Mouse (Mus musculus) ovary, adult 18-20 months (tissue): ENCODE results near the gene Gpr33.
A peak's percentile ranks its signal among the peaks of the same experiment; 100 is the strongest.

Experiments used
- DNase-seq: peaks from one replicate; pipeline ENCODE4 v3.0.0; 2022; ENCODE audit warnings: low spot score, mixed read lengths

Gene Gpr33

DNA sequence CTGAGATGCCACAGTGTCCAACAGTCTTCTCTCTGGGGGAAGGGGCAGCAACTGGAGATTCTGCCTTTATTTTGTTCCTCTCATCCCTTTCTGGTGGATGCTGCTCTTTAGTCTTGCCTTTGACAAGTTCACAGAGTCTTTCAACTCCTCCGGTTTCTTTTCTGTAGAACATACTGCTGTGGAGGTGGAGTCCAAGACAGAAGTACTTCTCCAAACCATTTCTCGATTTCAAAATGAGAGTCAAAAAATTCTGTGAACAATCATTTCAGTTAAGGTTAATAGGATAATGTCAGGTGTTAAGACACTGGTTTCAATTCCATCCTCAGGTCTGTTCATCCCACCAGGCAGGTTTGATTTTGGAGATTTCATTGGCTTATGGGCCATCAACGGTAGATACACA lies at the start of gene Gpr33:
Gpr33 (minus strand) TSS at position 101 of the 400 bp plus-strand sequence.
- DNase-seq, result no peak

- no peak for DNase-seq
These were observed 21.5 kb upstream of the Gpr33 start for GRCm38 (mm10) chr12:52049324-52049723.

DNA sequence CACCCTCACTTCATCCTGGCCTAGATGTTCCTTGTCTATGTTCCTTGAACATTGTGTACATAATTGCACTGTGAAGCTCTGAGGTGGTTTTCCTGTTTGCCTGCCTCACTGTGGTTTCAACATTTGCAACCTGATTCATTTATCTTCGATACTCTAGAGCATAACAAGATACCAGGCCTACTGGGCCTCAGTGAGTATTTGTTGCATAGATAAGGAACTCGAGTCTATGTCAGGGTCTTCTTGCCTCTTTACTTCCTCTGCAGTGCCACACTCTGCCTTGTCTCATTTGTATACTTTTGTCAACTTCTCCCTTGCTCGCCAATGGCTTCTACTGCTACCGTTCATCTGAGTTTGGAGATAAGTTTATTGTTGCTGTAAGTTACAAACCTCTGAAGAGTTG lies 18.5 kb upstream of the Gpr33 start:
- no peak for DNase-seq

GRCm38 (mm10) chr12:52042818-52043336 lies 15.0 kb upstream of the Gpr33 start:
- DNase-seq, result peak; percentile 58

GRCm38 (mm10) chr12:52038352-52038751 lies 10.5 kb upstream of the Gpr33 start:
- no peak for DNase-seq

GRCm38 (mm10) chr12:52034956-52035355 lies 7.1 kb upstream of the Gpr33 start:
- DNase-seq, result no peak

DNA sequence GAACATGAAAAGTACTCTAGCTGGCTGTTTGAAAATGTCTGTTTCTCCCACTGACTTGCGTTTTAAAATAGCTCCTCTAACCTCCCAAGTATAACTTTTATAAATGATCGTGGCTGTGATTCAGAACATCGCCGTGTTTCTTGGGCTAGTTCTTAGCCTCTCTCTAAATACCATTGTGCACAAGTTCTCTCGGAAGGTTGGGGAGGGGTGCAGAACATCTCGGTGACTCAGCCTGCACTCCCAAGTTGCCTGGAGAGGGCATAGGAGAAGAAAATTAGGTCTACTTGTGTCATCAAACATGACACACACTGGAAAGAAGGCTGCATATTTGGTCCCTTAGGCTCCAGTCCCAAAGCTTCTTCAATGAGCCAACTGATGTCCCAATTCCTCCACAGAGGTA lies 4.4 kb upstream of the Gpr33 start:
- no peak for DNase-seq

DNA sequence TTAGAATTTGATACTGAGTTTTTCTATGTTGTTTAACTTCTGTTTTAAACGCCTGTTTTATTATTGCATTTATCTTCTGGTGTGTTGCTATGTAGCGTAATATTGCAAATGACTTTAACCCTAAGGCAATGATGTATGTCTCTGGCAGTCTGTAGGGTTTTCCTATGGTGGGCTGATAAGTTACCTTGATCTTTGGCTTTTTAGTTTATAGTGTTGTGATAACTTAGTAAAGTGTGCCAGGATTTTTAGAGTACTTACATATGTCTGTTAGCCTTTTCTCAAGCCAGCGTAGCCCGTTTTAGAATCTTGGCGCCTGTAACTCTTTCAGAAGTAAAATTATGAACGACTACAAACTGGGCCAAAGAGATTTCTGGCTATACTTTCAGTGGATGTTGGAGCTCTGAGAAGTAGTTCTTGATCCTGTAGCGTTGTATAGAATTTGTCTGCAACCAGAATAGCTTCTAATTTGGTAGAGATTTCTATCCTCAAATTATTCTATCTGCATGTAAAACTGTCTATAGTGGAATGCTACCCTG lies 13.3 kb downstream of the Gpr33 start:
- DNase-seq, result no peak

DNA sequence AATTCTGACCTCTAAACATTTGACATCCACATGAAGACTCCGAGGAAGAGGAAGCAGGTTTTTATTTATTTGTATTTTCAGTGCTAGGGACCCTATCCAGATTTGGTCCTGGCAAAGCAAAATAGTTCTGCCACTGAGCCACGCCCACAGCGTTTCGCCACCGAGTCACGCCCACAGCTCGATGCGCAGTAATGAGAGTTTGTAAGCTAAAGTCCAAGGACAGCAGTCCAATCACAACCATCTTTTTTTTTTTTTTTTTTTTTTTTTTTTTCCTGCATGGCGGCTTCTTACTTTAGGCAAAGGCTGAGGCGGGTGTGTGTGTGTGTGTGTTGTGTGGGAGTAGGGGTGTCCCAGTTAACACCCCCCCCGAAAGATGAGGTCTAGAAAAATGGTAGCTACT lies 13.8 kb downstream of the Gpr33 start:
- DNase-seq, result peak; percentile 35

GRCm38 (mm10) chr12:52013274-52013673 lies 14.6 kb downstream of the Gpr33 start:
- DNase-seq, result no peak

DNA sequence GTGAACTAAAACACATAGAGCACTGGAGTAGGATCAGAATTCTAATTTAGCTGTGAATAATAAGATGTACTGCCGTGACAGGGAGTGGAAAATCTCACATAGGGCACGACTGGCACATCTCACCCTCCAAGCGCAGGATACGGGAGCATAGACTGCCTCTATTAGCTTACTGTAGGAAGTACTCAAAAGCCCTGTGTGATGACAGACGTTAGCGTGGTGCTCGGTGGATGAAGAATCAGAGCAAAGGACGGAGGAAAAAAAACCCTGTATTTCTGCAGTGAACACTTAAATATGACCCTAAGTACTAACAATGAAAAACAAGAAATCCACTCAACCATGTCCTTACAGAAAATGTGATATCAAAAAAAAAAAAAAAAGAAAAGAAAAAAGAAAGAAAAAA lies 15.7 kb downstream of the Gpr33 start:
- no peak for DNase-seq

GRCm38 (mm10) chr12:52010630-52010961 lies 17.3 kb downstream of the Gpr33 start:
- DNase-seq, result no peak

GRCm38 (mm10) chr12:52009928-52010629 lies 17.8 kb downstream of the Gpr33 start:
- DNase-seq, result no peak

GRCm38 (mm10) chr12:52006633-52006994 lies 21.2 kb downstream of the Gpr33 start:
- DNase-seq, result no peak

- peak; percentile 85 for DNase-seq
These were observed 21.8 kb downstream of the Gpr33 start, which contains the start of gene Dtd2 for GRCm38 (mm10) chr12:52005877-52006632. Gene Dtd2 (minus strand): TSS chr12:52006501.

DNA sequence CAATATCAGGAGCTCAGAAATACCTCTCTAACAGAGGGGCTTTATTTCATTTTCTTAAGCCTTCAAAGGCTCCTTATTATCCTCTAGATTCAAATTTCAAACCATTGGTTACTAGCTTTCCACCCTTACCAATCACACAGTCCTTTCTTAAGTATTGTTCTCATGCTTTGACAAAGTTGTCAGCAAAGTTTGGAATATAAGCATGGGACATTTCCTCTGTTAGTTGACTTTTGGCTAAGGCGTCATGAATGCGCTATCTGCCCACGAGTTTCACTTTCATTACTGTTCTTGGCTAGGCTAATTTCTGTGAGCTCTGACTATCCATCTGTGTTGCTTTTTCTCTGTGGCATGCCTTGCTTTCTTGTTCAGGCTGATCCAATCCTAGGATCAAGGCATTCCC lies 25.1 kb downstream of the Gpr33 start:
- DNase-seq, result no peak

DNA sequence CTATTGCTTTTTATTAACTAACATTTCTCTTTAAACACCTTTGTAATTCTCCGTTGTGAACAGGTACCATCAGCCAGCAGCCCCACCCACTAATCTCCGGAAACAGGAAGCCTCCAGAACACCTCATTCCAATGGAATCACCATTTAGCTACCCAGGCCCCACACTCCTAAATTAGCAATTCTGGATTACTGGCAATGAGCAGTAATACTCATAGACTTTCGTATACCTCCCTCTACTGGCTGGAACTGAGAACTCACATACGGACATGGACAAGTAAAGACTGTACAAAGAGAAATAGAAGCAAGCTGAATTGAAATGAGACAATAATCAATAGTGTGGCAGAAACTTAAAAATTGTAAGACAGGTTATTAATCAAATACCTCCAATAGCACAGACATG lies 26.3 kb downstream of the Gpr33 start:
- no peak for DNase-seq

DNA sequence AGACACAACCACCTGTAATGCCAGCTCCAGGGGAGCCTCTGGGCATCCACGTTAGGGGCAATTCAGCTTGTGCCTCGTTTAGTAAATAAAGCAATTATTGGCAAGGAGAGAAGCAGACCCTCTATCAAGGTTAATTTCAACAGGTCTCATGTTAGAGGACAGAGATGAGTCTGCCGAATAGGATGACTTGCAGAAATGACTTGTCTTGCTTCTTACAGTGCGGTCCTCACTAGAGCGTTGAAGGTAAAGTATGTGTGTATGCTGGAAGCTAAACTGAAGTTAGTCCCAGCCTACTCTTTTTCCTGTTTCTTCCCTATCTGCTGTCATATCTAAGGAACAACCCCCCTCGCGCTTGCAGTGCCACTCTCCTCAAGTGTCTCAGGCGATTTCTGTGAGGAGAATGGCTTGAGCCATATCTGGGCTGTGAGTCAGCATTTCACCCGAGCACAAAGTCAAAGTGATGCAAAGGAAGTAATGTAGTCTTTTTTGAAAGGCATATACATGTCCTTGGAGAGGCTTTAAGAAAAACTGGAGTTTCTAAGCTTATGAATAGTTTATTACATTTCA lies 29.4 kb downstream of the Gpr33 start:
- DNase-seq, result no peak

GRCm38 (mm10) chr12:51995738-51996536 lies 31.9 kb downstream of the Gpr33 start:
- DNase-seq, result no peak

- no peak for DNase-seq
These were observed 37.2 kb downstream of the Gpr33 start for GRCm38 (mm10) chr12:51990629-51991028.

GRCm38 (mm10) chr12:51988536-51988935 lies 39.3 kb downstream of the Gpr33 start:
- no peak for DNase-seq

- DNase-seq, result no peak
These were observed 42.0 kb downstream of the Gpr33 start for GRCm38 (mm10) chr12:51985826-51986225.
